Mouse (Mus musculus) embryonic facial prominence, embryonic 15.5 days (tissue): Measurements from ENCODE around the gene Klf3. TPM values are rescaled to one million over a fixed set of nuclear protein-coding genes. Genes with fewer than 3 reads are reported as not detected.
"Not testable (repeated sequence)": the region's sequence is repeated elsewhere in the genome, so short reads cannot be mapped to it uniquely, and the experiment has no call there.

Experiments used
- ATAC-seq: fragments of 200-750 bp; cut with Nextera tagmentation; 2 replicates; pipeline ENCODE4 v1.8.0; 2017; ENCODE audit warnings: low read depth, moderate TSS enrichment; ENCODE audit not compliant: insufficient number of reproducible peaks, low FRiP score, low TSS enrichment
- H3K27ac ChIP-seq: fragments of 300-500 bp; sonication (generic); replicated peaks from 2 replicates; pipeline ENCODE4 v1.5.1; 2015; ENCODE audit warnings: mild to moderate bottlenecking, inconsistent platforms
- H3K27me3 ChIP-seq: fragments of 300-500 bp; sonication (generic); 2 replicates; pipeline ENCODE4 v1.6.1; 2015; ENCODE audit warnings: inconsistent platforms
- H3K36me3 ChIP-seq: fragments of 300-500 bp; sonication (generic); 2 replicates; pipeline ENCODE4 v1.6.1; 2015; ENCODE audit warnings: mild to moderate bottlenecking, inconsistent platforms
- H3K4me1 ChIP-seq: fragments of 300-500 bp; sonication (generic); 2 replicates; pipeline ENCODE4 v1.6.1; 2015; ENCODE audit warnings: inconsistent platforms
- H3K4me2 ChIP-seq: fragments of 300-500 bp; sonication (generic); replicated peaks from 2 replicates; pipeline ENCODE4 v1.6.1; 2015; ENCODE audit warnings: mild to moderate bottlenecking, inconsistent platforms
- H3K4me3 ChIP-seq: fragments of 300-500 bp; sonication (generic); replicated peaks from 2 replicates; pipeline ENCODE4 v1.5.1; 2015; ENCODE audit warnings: mild to moderate bottlenecking, inconsistent platforms
- H3K9ac ChIP-seq: fragments of 300-500 bp; sonication (generic); 2 replicates; pipeline ENCODE4 v1.6.1; 2015; ENCODE audit warnings: inconsistent platforms
- H3K9me3 ChIP-seq: fragments of 300-500 bp; sonication (generic); replicated peaks from 2 replicates; pipeline ENCODE4 v1.6.1; 2016; ENCODE audit warnings: inconsistent platforms
- WGBS: fragments of 180-500 bp; shearing (Covaris S2); methylation state at CpG from one replicate; pipeline ENCODE4 v1.1.7; 2015; 5-methylcytosine and 5-hydroxymethylcytosine counted together
- polyA plus RNA-seq: library from polyadenylated mRNA; unstranded; fragments of >200 nt; fragmentation: Nextera tagmentation; extraction: Ambion mirVana; gene quantifications from 2 replicates; pipeline ENCODE4 v1.2.1, GENCODE M21; 2015

Gene Klf3
- polyA plus RNA-seq, 1 experiment from 2014 or later, result 92.0 TPM

GRCm38 (mm10) chr5:64879241-64879640 is 76.1 kb downstream of the Klf3 start:
- H3K4me3 ChIP-seq, result no peak overlapping the region
- no peaks in the 10 kb centered on the region for H3K27me3 ChIP-seq
- 45% methylated on average over 3 of the region's 3 CpGs for WGBS
- no peak overlapping the region for H3K9ac ChIP-seq
- H3K4me2 ChIP-seq, result no peak overlapping the region
- no peaks in the 10 kb centered on the region for H3K36me3 ChIP-seq
- ATAC-seq, result no peak
- H3K9me3 ChIP-seq, result no peaks in the 10 kb centered on the region
- H3K27ac ChIP-seq, result peak overlapping the region; percentile 93
- peaks cover 42% of the 10 kb centered on the region for H3K4me1 ChIP-seq

GRCm38 (mm10) chr5:64881559-64881958 is 78.4 kb downstream of the Klf3 start:
- WGBS, result 97% methylated on average over 8 of the region's 10 CpGs

GRCm38 (mm10) chr5:64881976-64882375 is 78.8 kb downstream of the Klf3 start:
- H3K4me2 ChIP-seq, H3K27ac ChIP-seq, H3K27me3 ChIP-seq, ATAC-seq, H3K9ac ChIP-seq, H3K9me3 ChIP-seq, H3K36me3 ChIP-seq, H3K4me3 ChIP-seq: not testable (repeated sequence)
- WGBS, result 82% methylated on average over 8 of the region's 11 CpGs
- H3K4me1 ChIP-seq, result peaks cover 28% of the 10 kb centered on the region

More at GRCm38 (mm10) chr5:64881559-64881958, 78.4 kb downstream of the Klf3 start:
- H3K9me3 ChIP-seq, ATAC-seq, H3K27me3 ChIP-seq, H3K27ac ChIP-seq, H3K4me2 ChIP-seq, H3K9ac ChIP-seq, H3K4me3 ChIP-seq, H3K36me3 ChIP-seq: not testable (repeated sequence)
- H3K4me1 ChIP-seq, result peaks cover 32% of the 10 kb centered on the region

Other genes with a start within 250 kb of the Klf3 start
- 1.3 and 1.7 TPM in 2 replicates for gene Tlr1, start 130.2 kb downstream of the Klf3 start, polyA plus RNA-seq
- gene Tlr6, start 156.7 kb downstream of the Klf3 start, polyA plus RNA-seq, result 1.1 and 1.5 TPM in 2 replicates
- 68.8 and 71.3 TPM in 2 replicates for gene Fam114a1, start 166.7 kb downstream of the Klf3 start, polyA plus RNA-seq